Mouse (Mus musculus): Measurements from ENCODE around the gene Trim47.
"Not testable (repeated sequence)": the region's sequence is repeated elsewhere in the genome, so short reads cannot be mapped to it uniquely, and the experiment has no call there.

Trim47 gene

GRCm38 (mm10) chr11:116134171-116134570, 7.2 kb upstream of the Trim47 start:
- DNase-seq: no peak

GRCm38 (mm10) chr11:116133497-116133896, 6.5 kb upstream of the Trim47 start:
- no peak for DNase-seq

- DNase-seq: peak; percentile 38
Observed at GRCm38 (mm10) chr11:116132366-116133333, 5.6 kb upstream of the Trim47 start.

- peak; percentile 27 for DNase-seq
Observed at GRCm38 (mm10) chr11:116131349-116132170, 4.5 kb upstream of the Trim47 start.

GRCm38 (mm10) chr11:116130488-116131205, 3.6 kb upstream of the Trim47 start, which contains the start of gene Trim65:
Trim65 (minus strand) TSS chr11:116131128.
- peak; percentile 79 for DNase-seq

- no peak for DNase-seq
Observed at GRCm38 (mm10) chr11:116129993-116130487, 3.0 kb upstream of the Trim47 start.

GRCm38 (mm10) chr11:116129091-116129790, 2.2 kb upstream of the Trim47 start:
- no peak for DNase-seq

GRCm38 (mm10) chr11:116127986-116128385, 976 bp upstream of the Trim47 start:
- DNase-seq: no peak

- no peak for DNase-seq
Observed at GRCm38 (mm10) chr11:116126261-116126660, 749 bp downstream of the Trim47 start.

- DNase-seq: not testable (repeated sequence)
Observed at GRCm38 (mm10) chr11:116121731-116122245, 5.2 kb downstream of the Trim47 start.

GRCm38 (mm10) chr11:116117819-116118218, 9.2 kb downstream of the Trim47 start:
- no peak for DNase-seq

- DNase-seq: no peak
Observed at GRCm38 (mm10) chr11:116117241-116117640, 9.8 kb downstream of the Trim47 start.

GRCm38 (mm10) chr11:116111611-116112203, 15.3 kb downstream of the Trim47 start:
- DNase-seq: no peak

GRCm38 (mm10) chr11:116111067-116111466, 15.9 kb downstream of the Trim47 start:
- DNase-seq: no peak

- DNase-seq: no peak
Observed at GRCm38 (mm10) chr11:116110540-116110939, 16.5 kb downstream of the Trim47 start.

- DNase-seq: no peak
Observed at GRCm38 (mm10) chr11:116110131-116110530, 16.9 kb downstream of the Trim47 start.

- DNase-seq: no peak
Observed at GRCm38 (mm10) chr11:116109441-116110081, 17.4 kb downstream of the Trim47 start.

GRCm38 (mm10) chr11:116108464-116109137, 18.4 kb downstream of the Trim47 start:
- DNase-seq: no peak

- no peak for DNase-seq
Observed at GRCm38 (mm10) chr11:116107777-116108285, 19.2 kb downstream of the Trim47 start.
